In the genomic region with DNA sequence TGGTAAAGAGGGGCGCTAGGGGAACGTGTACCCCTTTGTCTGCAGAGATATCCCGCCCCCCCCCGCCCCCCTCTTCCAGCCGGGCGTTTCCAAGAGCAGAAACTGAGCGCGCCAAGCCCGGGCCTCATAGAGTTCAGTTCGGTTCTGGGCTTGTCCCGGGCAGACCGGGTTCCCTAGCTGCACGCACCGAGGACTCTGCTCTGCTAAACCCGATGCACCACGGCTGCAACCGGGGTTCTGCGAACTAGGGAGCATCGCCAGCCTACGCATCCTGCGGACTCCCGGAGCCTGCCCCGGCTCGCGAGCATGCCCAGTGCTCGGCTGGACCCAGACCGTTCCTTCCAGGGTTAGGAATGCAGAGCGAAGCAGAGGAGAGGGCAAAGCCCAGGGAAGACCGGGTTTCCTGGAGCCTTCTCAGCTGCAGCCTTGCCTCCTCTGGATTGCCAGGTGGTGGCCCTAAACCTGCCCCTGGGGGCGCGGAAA, we compare ENCODE assay signal across 8 mouse cellular contexts. TPM values are rescaled to one million over a fixed set of nuclear protein-coding genes. Genes with fewer than 3 reads are reported as not detected.
DNase-seq lines count a peak whose midpoint lies in the region; ATAC-seq and TF ChIP-seq lines count a peak whose summit lies in the region.

No protein-coding gene starts in this region.

- H3K27ac ChIP-seq in heart, embryonic 10.5 days = peak overlapping the region; percentile 80
- peak overlapping the region; percentile 98 for H3K27ac ChIP-seq in forebrain, embryonic 16.5 days (ENCODE audit: low read length)
- peak overlapping the region; percentile 72 for H3K27ac ChIP-seq in intestine, embryonic 16.5 days (ENCODE audit: low read length)
- H3K27ac ChIP-seq in liver, embryonic 14.5 days = no peak overlapping the region

- no peaks in the 10 kb centered on the region for H3K4me1 ChIP-seq in heart, embryonic 10.5 days
- H3K4me1 ChIP-seq in forebrain, embryonic 16.5 days (replicated peaks; ENCODE audit: control insufficient read depth, insufficient read depth, low read length) = peaks cover 6% of the 10 kb centered on the region
- no peaks in the 10 kb centered on the region for H3K4me1 ChIP-seq in intestine, embryonic 16.5 days (ENCODE audit: control insufficient read depth, insufficient read depth, low read length)
- H3K4me1 ChIP-seq in liver, embryonic 14.5 days (replicated peaks; ENCODE audit: control insufficient read depth in 2 of 2, insufficient read depth in 2 of 2, low read length in 1 of 2) = no peaks in the 10 kb centered on the region

- H3K27me3 ChIP-seq in heart, embryonic 10.5 days (ENCODE audit: insufficient read depth, poor library complexity, severe bottlenecking) = peaks cover 19% of the 10 kb centered on the region; the same call in 1 of the 2 replicates
- no peaks in the 10 kb centered on the region for H3K27me3 ChIP-seq in forebrain, embryonic 16.5 days (replicated peaks; ENCODE audit: control insufficient read depth, insufficient read depth, low read length)
- 0 out of 2 replicates have a peak, but pooled peaks cover 3% of the 10 kb centered on the region for H3K27me3 ChIP-seq in intestine, embryonic 16.5 days (replicated peaks; ENCODE audit: control insufficient read depth, insufficient read depth, low read length)
- peaks cover 26% of the 10 kb centered on the region for H3K27me3 ChIP-seq in liver, embryonic 14.5 days (ENCODE audit: control insufficient read depth, insufficient read depth, low read length)

- peak overlapping the region; percentile 79 for H3K4me3 ChIP-seq in heart, embryonic 10.5 days
- H3K4me3 ChIP-seq in forebrain, embryonic 16.5 days (replicated peaks; ENCODE audit: low read length) = peak overlapping the region; percentile 70
- H3K4me3 ChIP-seq in intestine, embryonic 16.5 days (ENCODE audit: low read length) = peak overlapping the region; percentile 73
- H3K4me3 ChIP-seq in liver, embryonic 14.5 days (ENCODE audit: insufficient read depth in 1 of 2, low read depth in 2 of 2, low read length in 2 of 2) = peak overlapping the region; percentile 9 to 42; a peak in 3 of 4 replicates

- peak; percentile 81 for ATAC-seq in forebrain, embryonic 16.5 days
- peak; percentile 89 for ATAC-seq in intestine, embryonic 16.5 days
- ATAC-seq in liver, embryonic 14.5 days (ENCODE audit: insufficient read depth) = 0 out of 2 replicates have a peak, but pooled peaks have one; percentile 23
- ATAC-seq in granulocyte monocyte progenitor cell, adult 5-6 weeks (replicated peaks; ENCODE audit: poor library complexity, severe bottlenecking) = no peak

- peak overlapping the region; percentile 72 for H3K9ac ChIP-seq in forebrain, embryonic 16.5 days (replicated peaks; ENCODE audit: low read depth, low read length)
- H3K9ac ChIP-seq in intestine, embryonic 16.5 days (ENCODE audit: low read depth, low read length) = peak overlapping the region; percentile 74
- H3K9ac ChIP-seq in liver, embryonic 14.5 days (replicated peaks) = no peak overlapping the region

- peak; percentile 79 for DNase-seq in heart, embryonic 10.5 days (ENCODE audit: low spot score)
- no peak for DNase-seq in heart, adult 9 months (ENCODE audit: low spot score in 2 of 2)
- DNase-seq in cerebellum, adult 11-12 months = peak; percentile 68
- DNase-seq in liver, embryonic 14.5 days (ENCODE audit: low read depth in 3 of 3, low spot score in 3 of 3) = no peak
- DNase-seq in retina, postnatal 7 days (ENCODE audit: low read depth, low spot score) = peak; percentile 20

- H3K36me3 ChIP-seq in heart, embryonic 10.5 days = no peaks in the 10 kb centered on the region
- no peaks in the 10 kb centered on the region for H3K36me3 ChIP-seq in forebrain, embryonic 16.5 days (ENCODE audit: control insufficient read depth, insufficient read depth)
- H3K36me3 ChIP-seq in intestine, embryonic 16.5 days (ENCODE audit: control insufficient read depth, insufficient read depth, low read length) = no peaks in the 10 kb centered on the region
- no peaks in the 10 kb centered on the region for H3K36me3 ChIP-seq in liver, embryonic 14.5 days (replicated peaks; ENCODE audit: control insufficient read depth, insufficient read depth, low read depth)

- no peak for TF ChIP-seq EP300 in liver, embryonic 14.5 days (IDR thresholded peaks at IDR 0.05; ENCODE audit: low read depth)

- peak overlapping the region; percentile 58 for H3K4me2 ChIP-seq in forebrain, embryonic 16.5 days (ENCODE audit: low read length)
- peak overlapping the region; percentile 89 for H3K4me2 ChIP-seq in intestine, embryonic 16.5 days (ENCODE audit: low read depth, low read length)
- H3K4me2 ChIP-seq in liver, embryonic 14.5 days (ENCODE audit: low read depth) = peak overlapping the region; percentile 55

- under 1% methylated on average over 31 of the region's 31 CpGs for WGBS in heart, embryonic 10.5 days
- under 1% methylated on average over 29 of the region's 31 CpGs for WGBS in forebrain, embryonic 16.5 days
- WGBS in intestine, embryonic 16.5 days = under 1% methylated on average over 30 of the region's 31 CpGs
- 3% methylated on average over 30 of the region's 31 CpGs for WGBS in liver, embryonic 14.5 days (ENCODE audit: insufficient replicate concordance)

- no peak for TF ChIP-seq CTCF in liver, embryonic 14.5 days (IDR thresholded peaks at IDR 0.05; ENCODE audit: low read depth)

- no peaks in the 10 kb centered on the region for H3K9me3 ChIP-seq in heart, embryonic 10.5 days
- H3K9me3 ChIP-seq in forebrain, embryonic 16.5 days (ENCODE audit: control insufficient read depth, low read length) = no peaks in the 10 kb centered on the region
- H3K9me3 ChIP-seq in intestine, embryonic 16.5 days (ENCODE audit: control insufficient read depth, low read length) = no peaks in the 10 kb centered on the region
- no peaks in the 10 kb centered on the region for H3K9me3 ChIP-seq in liver, embryonic 14.5 days (ENCODE audit: control insufficient read depth, low read length)

RNA-seq across cellular contexts. Expression of a gene that starts 0.9 kb away (rescaled TPM):
- 1.7 and 1.8 TPM in 2 replicates for polyA plus RNA-seq in heart, embryonic 10.5 days (2016; fragmentation: Nextera tagmentation; extraction: Ambion mirVana)
- 45.5 and 58.7 TPM in 2 replicates for polyA plus RNA-seq in forebrain, embryonic 16.5 days (2015; fragmentation: Nextera tagmentation; extraction: Ambion mirVana)
- polyA plus RNA-seq in intestine, embryonic 16.5 days (2015; fragmentation: Nextera tagmentation; extraction: Ambion mirVana) = 0.39 and 0.70 TPM in 2 replicates
- polyA plus RNA-seq in liver, embryonic 14.5 days (2012; rRNA removed) = 0.02 and 0.06 TPM in 2 replicates
- 0.03 TPM in 1 of 2 replicates, not detected in the other for polyA plus RNA-seq in liver, embryonic 14.5 days (2014; fragmentation: Nextera tagmentation; extraction: Ambion mirVana)
- total RNA-seq in granulocyte monocyte progenitor cell, adult 5-6 weeks (2014; fragmentation: Nextera tagmentation) = not detected in 2 replicates
- total RNA-seq in granulocyte monocyte progenitor cell, adult 5-6 weeks (2017) = not detected in 2 replicates

Comparison
In these comparisons a context has a peak if more than half of its experiments do, and no peak if none do; other contexts are left out.
1. DNase-seq: peak in heart, embryonic 10.5 days (single experiment), cerebellum, adult 11-12 months (single experiment) and retina, postnatal 7 days (single experiment); none in heart, adult 9 months (0 of 2) and liver, embryonic 14.5 days (0 of 3).
2. H3K4me3 ChIP-seq: peak in every context shown above with its lines; median percentile 79 in heart, embryonic 10.5 days; 73 in intestine, embryonic 16.5 days; 70 in forebrain, embryonic 16.5 days; 26 in liver, embryonic 14.5 days.
3. RNA of a gene that starts 0.9 kb away (polyA plus RNA-seq): 45.5 to 58.7 TPM in forebrain, embryonic 16.5 days; 1.7 to 1.8 TPM in heart, embryonic 10.5 days, 0.39 to 0.70 TPM in intestine, embryonic 16.5 days and 0.02 to 0.06 TPM in liver, embryonic 14.5 days; every median in the first group is over 10 times any median in the second.
4. Peak in every context shown above with its lines, with median percentiles within 50 percentile points of each other: H3K4me2 ChIP-seq.